Mouse (Mus musculus): Measurements from ENCODE around the gene Ttll13. TPM values are rescaled to one million over a fixed set of nuclear protein-coding genes. Genes with fewer than 3 reads are reported as not detected.
A peak's percentile ranks its signal among the peaks of the same experiment; 100 is the strongest.

Gene Ttll13
- under 1 TPM; 0.47 to 0.86 TPM for total RNA-seq (2021)

- peak; percentile 98 for DNase-seq
These were observed at the start of gene Ttll13 for GRCm38 (mm10) chr7:80246148-80246721. Ttll13 (plus strand) TSS chr7:80246376.

DNA sequence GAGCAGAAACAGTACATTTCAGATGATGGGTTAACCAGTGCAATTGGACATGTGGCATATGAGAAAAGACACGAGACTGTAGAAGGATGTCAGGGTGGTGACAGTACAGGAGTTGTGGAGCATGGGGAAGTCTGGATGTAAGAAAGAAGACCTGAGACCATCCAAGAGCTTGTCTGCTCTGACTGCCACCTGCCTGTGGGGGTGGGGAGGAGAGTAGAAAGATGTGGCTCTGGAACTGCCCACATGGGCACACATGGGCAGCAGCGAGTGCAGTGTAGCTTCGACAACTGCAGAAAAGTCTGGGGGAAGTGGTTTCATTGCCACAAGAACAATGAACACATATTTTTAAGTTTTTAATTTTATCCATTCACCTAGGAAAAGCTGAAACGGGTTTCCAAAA, 48.8 kb upstream of the Ttll13 start:
- no peak for DNase-seq

DNA sequence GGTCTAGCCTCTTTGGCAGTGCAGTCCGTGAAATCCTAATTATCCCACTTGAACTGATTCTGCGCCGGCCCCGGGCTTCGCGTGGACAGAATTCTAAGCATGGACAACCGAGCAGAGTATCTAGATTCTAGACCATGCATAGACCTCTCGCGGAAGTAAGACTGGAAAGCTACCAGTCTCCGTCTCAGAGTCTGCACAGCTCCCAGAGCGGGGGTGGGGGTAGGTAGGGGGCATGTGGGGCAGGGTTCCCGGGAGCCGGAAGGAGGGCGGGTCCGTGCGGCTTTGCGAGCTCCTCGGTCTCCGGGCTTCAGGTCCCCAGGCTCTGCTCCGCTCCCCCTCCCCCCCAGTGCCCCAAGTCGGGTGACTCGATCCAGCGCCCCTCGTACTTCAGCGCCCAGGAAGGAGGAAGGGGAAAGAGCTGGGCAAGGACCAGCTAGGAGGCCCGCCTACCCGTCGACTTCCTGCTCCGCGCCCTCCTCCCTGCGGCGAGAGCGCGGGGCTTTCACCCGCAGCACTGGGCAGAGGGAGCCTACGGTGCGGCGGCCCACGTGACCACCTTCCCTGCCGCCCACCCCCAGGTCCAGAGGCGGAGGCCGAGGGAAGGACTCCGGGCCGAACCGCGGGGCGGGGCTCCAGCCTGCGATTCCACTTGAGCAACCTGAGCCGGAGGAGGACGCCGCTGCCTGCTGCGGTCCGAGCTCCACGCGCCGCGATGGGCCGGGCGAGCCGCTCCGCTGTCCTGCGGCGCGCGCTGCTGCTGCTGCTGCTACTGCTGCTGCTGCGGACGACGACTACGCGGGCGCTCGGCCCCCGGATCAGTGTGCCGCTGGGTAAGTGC, 48.0 kb upstream of the Ttll13 start:
- DNase-seq: peak; percentile 79

- DNase-seq: no peak
These were observed 47.3 kb upstream of the Ttll13 start for GRCm38 (mm10) chr7:80198863-80199262.

DNA sequence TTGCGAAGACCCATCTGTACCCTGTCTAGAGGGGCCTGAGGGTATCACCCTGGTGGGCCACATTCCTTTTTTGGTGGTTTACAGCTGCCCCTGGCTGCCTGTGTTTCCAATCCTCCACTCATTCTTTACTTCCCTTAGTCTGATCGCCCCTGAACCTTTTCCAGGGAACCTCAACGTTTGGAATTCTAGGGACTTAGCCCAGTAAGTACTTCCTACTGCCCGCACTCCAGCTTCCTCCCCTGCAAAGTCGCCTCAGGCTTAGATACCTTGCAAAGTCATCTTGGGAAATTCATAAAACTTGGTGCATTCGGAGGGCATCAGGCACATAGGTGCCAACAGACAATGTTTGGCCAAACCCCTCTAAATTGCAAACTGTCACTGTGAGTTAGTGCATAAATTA, 46.9 kb upstream of the Ttll13 start:
- DNase-seq: no peak

- no peak for DNase-seq
These were observed 46.2 kb upstream of the Ttll13 start for GRCm38 (mm10) chr7:80199851-80200587.

DNA sequence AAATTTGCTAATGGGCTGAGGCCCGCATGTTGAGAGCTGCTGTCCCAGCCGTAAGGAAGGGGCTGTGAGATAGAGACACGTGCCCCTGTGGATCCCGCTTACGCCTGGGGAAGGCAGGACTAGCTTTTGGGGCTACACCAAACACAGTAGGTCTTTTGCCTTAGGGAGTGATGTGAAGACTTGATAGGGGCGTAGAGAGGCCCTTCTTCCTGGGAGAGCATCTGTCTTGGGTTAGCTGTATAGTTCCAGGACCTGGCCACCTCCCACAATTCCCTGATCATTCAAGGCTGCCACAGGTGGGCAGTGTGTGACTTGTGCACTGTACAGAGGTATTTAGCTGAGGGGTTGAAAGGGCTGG, 45.6 kb upstream of the Ttll13 start:
- no peak for DNase-seq

GRCm38 (mm10) chr7:80200963-80201539, 45.1 kb upstream of the Ttll13 start:
- no peak for DNase-seq

- DNase-seq: no peak
These were observed 44.2 kb upstream of the Ttll13 start for GRCm38 (mm10) chr7:80201888-80202540.

GRCm38 (mm10) chr7:80202961-80203360, 43.2 kb upstream of the Ttll13 start:
- DNase-seq: no peak

DNA sequence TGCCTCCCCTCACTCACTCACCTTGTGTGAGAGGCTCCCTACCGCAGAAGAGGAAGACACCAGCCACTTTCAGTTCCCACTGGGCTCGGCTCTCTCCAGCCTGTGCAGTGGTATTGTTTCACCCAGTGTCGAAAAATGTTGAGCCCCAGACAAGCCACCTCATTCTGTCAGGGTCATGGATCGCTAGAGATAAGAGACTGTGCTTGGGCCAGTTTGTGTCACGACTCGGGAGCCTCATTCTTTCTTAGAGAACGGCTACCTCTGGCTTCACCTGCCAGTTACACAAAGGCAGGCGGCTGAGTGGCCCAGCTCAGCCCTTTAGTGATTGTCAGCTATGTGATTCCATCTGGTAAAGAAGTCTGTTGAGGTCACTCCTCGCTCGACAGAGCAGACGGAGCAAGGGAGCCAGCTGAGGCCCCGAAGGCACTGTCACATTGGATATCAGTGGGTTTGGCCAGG, 42.5 kb upstream of the Ttll13 start:
- DNase-seq: no peak

DNA sequence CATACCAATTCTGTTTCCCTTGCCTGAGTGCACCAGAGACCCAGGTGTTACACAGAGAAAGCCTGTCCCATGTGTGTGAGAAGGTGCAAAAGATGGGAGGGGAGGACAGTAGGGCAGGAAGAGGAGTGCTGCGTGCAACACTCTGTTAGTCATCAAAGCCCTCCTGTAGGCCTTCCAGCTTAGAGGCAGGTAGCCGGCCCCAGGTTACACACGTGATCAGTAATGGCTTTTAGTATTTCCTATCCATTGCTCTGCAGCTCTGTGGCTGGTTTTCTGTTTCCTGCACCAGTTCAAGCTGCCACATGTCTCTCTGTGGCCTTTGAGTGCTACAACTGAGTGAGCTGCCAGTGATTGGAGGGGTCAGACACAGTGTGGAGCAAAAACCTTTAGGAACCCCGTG, 41.8 kb upstream of the Ttll13 start:
- DNase-seq: no peak

GRCm38 (mm10) chr7:80204961-80205360, 41.2 kb upstream of the Ttll13 start:
- DNase-seq: no peak

DNA sequence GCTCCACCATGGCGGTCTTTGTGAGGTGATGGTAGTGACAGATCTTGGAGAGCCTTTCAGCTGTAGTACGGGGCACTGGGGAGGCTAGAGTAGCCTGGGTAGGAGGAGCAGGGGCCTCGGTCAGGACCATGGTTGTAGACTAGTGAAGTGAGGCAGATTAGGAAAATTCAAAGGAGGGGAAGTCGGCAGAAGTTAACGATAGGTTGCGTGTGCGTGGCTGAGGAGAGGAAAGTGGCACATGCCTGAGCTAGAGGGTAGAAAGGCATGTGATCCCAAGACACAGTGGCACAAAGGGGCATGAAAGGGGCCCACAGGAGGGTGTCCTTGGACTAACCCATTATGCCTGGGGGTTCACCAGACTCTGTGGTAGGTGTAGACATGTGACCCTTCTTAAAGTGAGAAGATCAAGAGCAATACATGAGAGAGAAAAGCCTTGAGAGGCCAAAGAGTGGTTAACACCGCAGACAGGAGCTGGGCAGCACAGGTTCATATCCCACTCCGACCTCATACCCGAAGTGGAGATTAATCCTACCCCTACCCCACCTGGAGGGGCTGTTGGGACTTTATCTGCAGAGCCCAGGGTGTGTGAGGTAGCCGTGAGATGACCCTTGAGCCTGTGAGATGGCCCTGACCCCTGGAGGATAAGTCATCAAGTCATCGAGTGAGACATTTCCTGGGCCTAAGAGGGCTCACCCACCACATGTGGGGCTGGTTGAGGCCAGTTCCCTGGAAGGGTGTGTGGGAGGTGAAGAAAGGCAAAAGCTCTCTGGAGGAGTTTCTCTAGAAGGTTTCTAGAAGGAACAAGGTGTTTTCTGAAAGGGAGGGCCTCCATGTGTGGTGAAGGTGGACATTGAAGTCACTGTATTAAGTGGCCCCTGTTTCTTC, 40.2 kb upstream of the Ttll13 start:
- no peak for DNase-seq

DNA sequence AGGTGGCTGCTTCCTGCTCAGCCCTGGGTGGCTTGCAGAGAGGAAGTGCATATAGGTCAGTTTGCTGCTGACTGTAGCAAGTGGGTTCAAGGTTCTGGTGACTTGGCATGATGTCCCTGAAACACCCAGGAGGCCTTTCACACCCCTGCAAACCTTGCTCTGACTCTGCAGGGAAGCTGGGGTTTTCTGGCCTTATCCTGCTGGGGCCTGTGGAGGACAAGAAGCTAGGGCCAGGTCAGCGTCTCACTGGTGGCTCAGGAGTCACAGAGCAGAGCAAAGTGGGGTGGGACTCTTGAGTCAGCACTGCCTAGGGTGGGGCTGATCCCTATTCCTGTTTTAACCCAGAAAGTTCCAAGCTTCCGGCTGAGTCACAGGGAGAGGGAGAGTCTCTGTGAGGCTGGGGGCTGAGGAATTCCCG, 38.9 kb upstream of the Ttll13 start:
- no peak for DNase-seq

DNA sequence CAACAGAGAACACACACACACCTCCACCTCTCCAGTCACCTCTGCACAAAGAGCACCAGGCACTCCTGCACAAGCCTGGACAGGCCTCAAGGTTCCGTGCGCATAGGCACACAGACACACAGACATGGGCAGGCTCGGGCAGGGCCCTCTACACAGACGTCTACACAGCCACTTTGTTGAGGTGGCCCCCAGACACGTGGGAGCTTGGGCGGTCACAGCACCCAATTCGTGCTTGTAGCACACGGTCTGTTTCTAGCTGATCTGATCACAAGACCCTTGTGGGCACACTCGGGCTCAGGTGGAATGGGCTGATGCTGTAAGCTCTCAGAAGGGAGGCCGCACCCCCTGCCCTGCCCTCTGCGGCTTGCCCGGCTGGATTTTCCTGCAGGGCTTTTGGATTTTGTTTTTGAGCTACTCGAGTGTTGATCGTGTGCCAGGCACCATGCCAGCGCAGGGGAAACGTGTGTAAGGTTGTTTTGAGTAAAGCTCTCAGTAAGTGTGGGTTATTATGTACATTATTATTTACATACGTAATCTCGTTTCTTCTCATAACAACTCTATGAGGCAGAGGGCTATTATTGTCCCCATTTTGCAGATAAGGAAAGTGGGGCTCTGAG, 38.0 kb upstream of the Ttll13 start:
- DNase-seq: peak; percentile 29

DNA sequence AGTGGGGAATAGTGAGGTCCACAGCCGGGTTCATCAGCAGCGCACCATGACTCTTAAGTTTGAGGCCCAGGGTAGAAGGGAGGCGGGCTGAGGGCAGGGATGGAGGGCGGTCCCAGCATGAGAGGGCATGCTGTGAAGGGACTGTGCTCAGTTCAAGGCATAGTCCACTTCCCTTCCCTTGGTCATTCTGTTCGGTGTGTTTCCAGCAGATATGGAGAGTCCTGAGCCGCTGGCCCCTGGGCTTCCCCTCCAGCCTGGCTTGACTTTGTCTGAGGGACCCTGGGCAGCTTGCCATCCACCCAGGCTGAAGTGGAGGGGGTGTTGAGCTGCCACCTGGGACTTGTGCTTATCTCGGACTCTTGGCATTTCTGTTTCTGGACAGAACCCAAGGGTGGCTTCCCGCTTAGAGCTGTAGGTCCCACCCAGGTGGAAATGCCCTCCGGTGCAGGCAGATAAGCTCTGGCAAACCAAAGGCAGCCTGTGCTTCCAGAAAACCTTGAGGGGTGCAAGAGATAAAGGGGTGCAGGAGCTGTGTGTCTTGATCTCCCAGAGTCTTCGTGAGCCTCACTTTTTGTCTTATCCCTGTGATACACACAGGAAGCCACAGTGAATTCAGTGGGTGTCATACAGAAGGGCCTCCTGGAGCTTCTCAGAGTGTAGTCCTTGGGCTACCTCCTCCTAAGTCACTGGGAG, 37.3 kb upstream of the Ttll13 start:
- peak; percentile 87 for DNase-seq

DNA sequence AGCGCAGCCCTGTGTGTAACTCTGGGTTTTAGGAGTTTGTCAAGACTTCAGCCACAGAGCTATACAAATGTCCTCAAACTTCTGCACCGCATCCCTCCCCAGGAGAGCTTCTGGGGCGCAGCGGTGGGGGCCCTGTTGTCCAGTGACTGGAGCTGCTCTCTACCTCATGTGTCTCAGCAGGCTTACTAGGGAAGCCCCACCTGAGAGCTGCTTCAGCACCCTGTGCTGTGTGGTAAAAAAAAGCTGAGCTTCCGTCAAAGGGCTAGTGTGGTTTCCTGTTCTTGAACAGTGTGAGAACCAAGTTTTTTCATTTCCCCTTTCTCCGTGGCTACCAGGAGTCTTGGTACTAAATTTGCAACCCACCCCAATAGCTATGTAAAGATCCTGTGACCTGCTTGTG, 36.5 kb upstream of the Ttll13 start:
- no peak for DNase-seq

DNA sequence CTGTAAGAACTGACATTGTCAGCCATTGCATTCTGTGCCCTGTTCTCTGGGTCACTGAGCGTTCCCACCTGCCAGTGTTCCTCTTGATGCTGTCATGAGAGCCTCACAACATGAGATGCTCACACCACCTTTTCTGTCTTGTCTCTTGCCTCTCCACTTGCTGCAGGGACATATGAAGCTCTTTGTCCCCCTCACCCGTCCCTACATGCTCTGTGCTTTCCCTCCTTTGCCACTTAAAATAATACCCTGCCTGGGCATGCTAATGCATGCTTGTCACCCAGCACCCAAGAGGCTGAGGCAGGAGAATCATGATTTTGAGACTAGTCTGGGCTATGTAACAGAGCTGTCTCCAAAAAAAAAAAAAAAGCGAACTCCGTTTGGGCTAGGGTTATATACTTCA, 35.2 kb upstream of the Ttll13 start:
- no peak for DNase-seq

GRCm38 (mm10) chr7:80213604-80214003, 32.6 kb upstream of the Ttll13 start:
- DNase-seq: no peak
